Mouse (Mus musculus): Measurements from ENCODE around the gene Car1. TPM values are rescaled to one million over a fixed set of nuclear protein-coding genes. Genes with fewer than 3 reads are reported as not detected.

The Car1 gene
- polyA plus RNA-seq, 2 experiments, result 0.23 to 0.70 TPM

GRCm38 (mm10) chr3:14795292-14796020, 12.7 kb downstream of the Car1 start:
- DNase-seq (ENCODE audit: low spot score) (no peak), ATAC-seq (ENCODE audit: low FRiP score, low read depth) (no peak)
- H3K27me3 ChIP-seq (ENCODE audit: control insufficient read depth, insufficient read depth, low read length), result no peaks in the 10 kb centered on the region
- H3K36me3 ChIP-seq (ENCODE audit: control insufficient read depth, insufficient read depth, low read length), result no peaks in the 10 kb centered on the region
- H3K9ac ChIP-seq (ENCODE audit: low read depth, low read length, severe bottlenecking), result no peak overlapping the region
- TF ChIP-seq POLR2A (IDR thresholded peaks at IDR 0.05; ENCODE audit: borderline replicate concordance, extremely low read depth, insufficient read depth, insufficient read length), result no peak
- H3K4me1 ChIP-seq (ENCODE audit: control insufficient read depth, insufficient read depth, low read length), result no peaks in the 10 kb centered on the region
- H3K4me2 ChIP-seq (replicated peaks; ENCODE audit: low read depth, low read length, severe bottlenecking), result no peak overlapping the region
- 77% methylated on average over 4 of the region's 4 CpGs for WGBS
- H3K4me3 ChIP-seq (replicated peaks; ENCODE audit: low read length), result no peak overlapping the region
- no peaks in the 10 kb centered on the region for H3K9me3 ChIP-seq (ENCODE audit: control insufficient read depth, low read length)
- H3K27ac ChIP-seq (replicated peaks; ENCODE audit: low read depth, low read length), result no peak overlapping the region

- Histone ChIP-seq H3K36me3 (ENCODE audit: control insufficient read depth, insufficient read depth, low read length) (no peaks in the 10 kb centered on the region), H3K9me3 (ENCODE audit: control insufficient read depth, low read length) (no peaks in the 10 kb centered on the region), H3K9ac (ENCODE audit: low read depth, low read length, severe bottlenecking) (no peak overlapping the region), H3K4me1 (ENCODE audit: control insufficient read depth, insufficient read depth, low read length) (no peaks in the 10 kb centered on the region), H3K4me2 (replicated peaks; ENCODE audit: low read depth, low read length, severe bottlenecking) (no peak overlapping the region), H3K27ac (replicated peaks; ENCODE audit: low read depth, low read length) (no peak overlapping the region), H3K27me3 (ENCODE audit: control insufficient read depth, insufficient read depth, low read length) (no peaks in the 10 kb centered on the region), H3K4me3 (replicated peaks; ENCODE audit: low read length) (no peak overlapping the region)
- no peak for ATAC-seq (ENCODE audit: low FRiP score, low read depth)
- DNase-seq (ENCODE audit: low spot score), result no peak
- TF ChIP-seq POLR2A (IDR thresholded peaks at IDR 0.05; ENCODE audit: borderline replicate concordance, extremely low read depth, insufficient read depth, insufficient read length), result no peak
Measured at GRCm38 (mm10) chr3:14792032-14792431, 16.1 kb downstream of the Car1 start.

- Histone ChIP-seq H3K4me2 (replicated peaks; ENCODE audit: low read depth, low read length, severe bottlenecking) (no peak overlapping the region), H3K27ac (replicated peaks; ENCODE audit: low read depth, low read length) (no peak overlapping the region), H3K27me3 (ENCODE audit: control insufficient read depth, insufficient read depth, low read length) (no peaks in the 10 kb centered on the region), H3K9ac (ENCODE audit: low read depth, low read length, severe bottlenecking) (no peak overlapping the region), H3K9me3 (ENCODE audit: control insufficient read depth, low read length) (no peaks in the 10 kb centered on the region), H3K4me1 (ENCODE audit: control insufficient read depth, insufficient read depth, low read length) (no peaks in the 10 kb centered on the region), H3K4me3 (replicated peaks; ENCODE audit: low read length) (no peak overlapping the region), H3K36me3 (ENCODE audit: control insufficient read depth, insufficient read depth, low read length) (no peaks in the 10 kb centered on the region)
- TF ChIP-seq POLR2A (IDR thresholded peaks at IDR 0.05; ENCODE audit: borderline replicate concordance, extremely low read depth, insufficient read depth, insufficient read length), result no peak
- DNase-seq (ENCODE audit: low spot score) (peak; percentile 21), ATAC-seq (ENCODE audit: low FRiP score, low read depth) (peak; percentile 68; the same call in 1 of the 2 replicates)
- WGBS, result 73% methylated on average over 1 of the region's 1 CpGs
Measured at GRCm38 (mm10) chr3:14787607-14788006, 20.6 kb downstream of the Car1 start.

- DNase-seq (ENCODE audit: low spot score) (peak; percentile 27), ATAC-seq (ENCODE audit: low FRiP score, low read depth) (peak; percentile 58)
- WGBS, result 35% methylated on average over 1 of the region's 1 CpGs
- Histone ChIP-seq H3K4me3 (replicated peaks; ENCODE audit: low read length) (no peak overlapping the region), H3K4me2 (replicated peaks; ENCODE audit: low read depth, low read length, severe bottlenecking) (no peak overlapping the region), H3K4me1 (ENCODE audit: control insufficient read depth, insufficient read depth, low read length) (no peaks in the 10 kb centered on the region), H3K27me3 (ENCODE audit: control insufficient read depth, insufficient read depth, low read length) (no peaks in the 10 kb centered on the region), H3K9ac (ENCODE audit: low read depth, low read length, severe bottlenecking) (no peak overlapping the region), H3K9me3 (ENCODE audit: control insufficient read depth, low read length) (no peaks in the 10 kb centered on the region), H3K36me3 (ENCODE audit: control insufficient read depth, insufficient read depth, low read length) (no peaks in the 10 kb centered on the region), H3K27ac (replicated peaks; ENCODE audit: low read depth, low read length) (no peak overlapping the region)
- TF ChIP-seq POLR2A (IDR thresholded peaks at IDR 0.05; ENCODE audit: borderline replicate concordance, extremely low read depth, insufficient read depth, insufficient read length), result no peak
Measured at GRCm38 (mm10) chr3:14787136-14787535, 21.0 kb downstream of the Car1 start.

GRCm38 (mm10) chr3:14786551-14787079, 21.6 kb downstream of the Car1 start:
- H3K27me3 ChIP-seq (ENCODE audit: control insufficient read depth, insufficient read depth, low read length), result no peaks in the 10 kb centered on the region
- no peak for TF ChIP-seq POLR2A (IDR thresholded peaks at IDR 0.05; ENCODE audit: borderline replicate concordance, extremely low read depth, insufficient read depth, insufficient read length)
- no peak overlapping the region for H3K27ac ChIP-seq (replicated peaks; ENCODE audit: low read depth, low read length)
- no peaks in the 10 kb centered on the region for H3K9me3 ChIP-seq (ENCODE audit: control insufficient read depth, low read length)
- DNase-seq (ENCODE audit: low spot score) (no peak), ATAC-seq (ENCODE audit: low FRiP score, low read depth) (no peak)
- no peak overlapping the region for H3K4me2 ChIP-seq (replicated peaks; ENCODE audit: low read depth, low read length, severe bottlenecking)
- no peaks in the 10 kb centered on the region for H3K36me3 ChIP-seq (ENCODE audit: control insufficient read depth, insufficient read depth, low read length)
- no peaks in the 10 kb centered on the region for H3K4me1 ChIP-seq (ENCODE audit: control insufficient read depth, insufficient read depth, low read length)
- 65% methylated on average over 2 of the region's 2 CpGs for WGBS
- no peak overlapping the region for H3K4me3 ChIP-seq (replicated peaks; ENCODE audit: low read length)
- no peak overlapping the region for H3K9ac ChIP-seq (ENCODE audit: low read depth, low read length, severe bottlenecking)
